Mouse (Mus musculus): ENCODE measurements at regions not wholly inside any gene's neighbourhood (a gene's known extent, or its start where the extent isn't known, plus 50 kb on each side); places are given as distances from the start of the nearest gene placed in this dataset.

GRCm38 (mm10) chr13:11375452-11375851 lies 731.3 kb downstream of the Ryr2 start:
- Histone ChIP-seq H3K27me3 (ENCODE audit: control insufficient read depth, insufficient read depth, low read length) (no peaks in the 10 kb centered on the region), H3K4me1 (ENCODE audit: control insufficient read depth, insufficient read depth, low read length) (no peaks in the 10 kb centered on the region), H3K36me3 (ENCODE audit: control insufficient read depth, insufficient read depth, low read length) (no peaks in the 10 kb centered on the region), H3K9me3 (replicated peaks; ENCODE audit: control insufficient read depth, low read length) (no peaks in the 10 kb centered on the region), H3K4me3 (ENCODE audit: low read depth, low read length) (no peak overlapping the region), H3K27ac (ENCODE audit: low read depth, low read length) (no peak overlapping the region), H3K4me2 (no peak overlapping the region), H3K9ac (ENCODE audit: low read depth, low read length) (no peak overlapping the region)
- ATAC-seq (replicated peaks; ENCODE audit: insufficient number of reproducible peaks, low FRiP score, low TSS enrichment) = no peak

GRCm38 (mm10) chr13:11369456-11369855 lies 737.3 kb downstream of the Ryr2 start:
- 30% methylated on average over 1 of the region's 1 CpGs for WGBS (ENCODE audit: insufficient replicate concordance)
- H3K27ac ChIP-seq (ENCODE audit: low read depth, low read length) = no peak overlapping the region
- no peak overlapping the region for H3K9ac ChIP-seq (ENCODE audit: low read depth, low read length)
- H3K4me3 ChIP-seq (ENCODE audit: low read depth, low read length) = no peak overlapping the region
- no peaks in the 10 kb centered on the region for H3K4me1 ChIP-seq (ENCODE audit: control insufficient read depth, insufficient read depth, low read length)
- no peaks in the 10 kb centered on the region for H3K36me3 ChIP-seq (ENCODE audit: control insufficient read depth, insufficient read depth, low read length)
- no peaks in the 10 kb centered on the region for H3K27me3 ChIP-seq (ENCODE audit: control insufficient read depth, insufficient read depth, low read length)
- ATAC-seq (replicated peaks; ENCODE audit: insufficient number of reproducible peaks, low FRiP score, low TSS enrichment) = no peak
- H3K9me3 ChIP-seq (replicated peaks; ENCODE audit: control insufficient read depth, low read length) = no peaks in the 10 kb centered on the region
- H3K4me2 ChIP-seq = no peak overlapping the region

- H3K4me3 ChIP-seq (ENCODE audit: low read depth, low read length) = no peak overlapping the region
- no peak for ATAC-seq (replicated peaks; ENCODE audit: insufficient number of reproducible peaks, low FRiP score, low TSS enrichment)
- H3K4me2 ChIP-seq = no peak overlapping the region
- H3K9ac ChIP-seq (ENCODE audit: low read depth, low read length) = no peak overlapping the region
- no peaks in the 10 kb centered on the region for H3K27me3 ChIP-seq (ENCODE audit: control insufficient read depth, insufficient read depth, low read length)
- H3K27ac ChIP-seq (ENCODE audit: low read depth, low read length) = no peak overlapping the region
- no peaks in the 10 kb centered on the region for H3K36me3 ChIP-seq (ENCODE audit: control insufficient read depth, insufficient read depth, low read length)
- H3K9me3 ChIP-seq (replicated peaks; ENCODE audit: control insufficient read depth, low read length) = no peaks in the 10 kb centered on the region
- H3K4me1 ChIP-seq (ENCODE audit: control insufficient read depth, insufficient read depth, low read length) = no peaks in the 10 kb centered on the region
- 72% methylated on average over 3 of the region's 3 CpGs for WGBS (ENCODE audit: insufficient replicate concordance)
These were observed 743.9 kb downstream of the Ryr2 start for GRCm38 (mm10) chr13:11362872-11363271.

DNA sequence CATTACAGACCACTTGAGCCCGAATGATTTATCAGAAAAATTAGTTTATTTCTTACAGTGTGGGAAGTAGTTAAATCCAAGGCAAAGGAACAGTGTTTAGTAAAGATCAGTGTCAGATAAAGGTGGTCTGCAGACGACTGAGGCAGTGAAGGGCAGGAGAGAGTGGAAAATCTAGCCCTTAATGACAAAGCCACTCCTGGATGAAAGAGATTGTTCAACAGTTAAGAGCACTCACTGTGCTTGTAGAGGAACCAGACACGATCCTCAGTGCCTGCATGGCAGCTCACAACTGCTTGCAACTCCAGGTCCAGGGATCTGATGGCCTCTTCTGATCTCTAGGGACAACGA lies 758.3 kb downstream of the Ryr2 start:
- H3K4me2 ChIP-seq = no peak overlapping the region
- H3K9me3 ChIP-seq (replicated peaks; ENCODE audit: control insufficient read depth, low read length) = no peaks in the 10 kb centered on the region
- 56% methylated on average over 4 of the region's 4 CpGs for WGBS (ENCODE audit: insufficient replicate concordance)
- no peak overlapping the region for H3K4me3 ChIP-seq (ENCODE audit: low read depth, low read length)
- no peak overlapping the region for H3K27ac ChIP-seq (ENCODE audit: low read depth, low read length)
- no peaks in the 10 kb centered on the region for H3K36me3 ChIP-seq (ENCODE audit: control insufficient read depth, insufficient read depth, low read length)
- no peak overlapping the region for H3K9ac ChIP-seq (ENCODE audit: low read depth, low read length)
- no peak for ATAC-seq (replicated peaks; ENCODE audit: insufficient number of reproducible peaks, low FRiP score, low TSS enrichment)
- H3K4me1 ChIP-seq (ENCODE audit: control insufficient read depth, insufficient read depth, low read length) = no peaks in the 10 kb centered on the region
- H3K27me3 ChIP-seq (ENCODE audit: control insufficient read depth, insufficient read depth, low read length) = no peaks in the 10 kb centered on the region

DNA sequence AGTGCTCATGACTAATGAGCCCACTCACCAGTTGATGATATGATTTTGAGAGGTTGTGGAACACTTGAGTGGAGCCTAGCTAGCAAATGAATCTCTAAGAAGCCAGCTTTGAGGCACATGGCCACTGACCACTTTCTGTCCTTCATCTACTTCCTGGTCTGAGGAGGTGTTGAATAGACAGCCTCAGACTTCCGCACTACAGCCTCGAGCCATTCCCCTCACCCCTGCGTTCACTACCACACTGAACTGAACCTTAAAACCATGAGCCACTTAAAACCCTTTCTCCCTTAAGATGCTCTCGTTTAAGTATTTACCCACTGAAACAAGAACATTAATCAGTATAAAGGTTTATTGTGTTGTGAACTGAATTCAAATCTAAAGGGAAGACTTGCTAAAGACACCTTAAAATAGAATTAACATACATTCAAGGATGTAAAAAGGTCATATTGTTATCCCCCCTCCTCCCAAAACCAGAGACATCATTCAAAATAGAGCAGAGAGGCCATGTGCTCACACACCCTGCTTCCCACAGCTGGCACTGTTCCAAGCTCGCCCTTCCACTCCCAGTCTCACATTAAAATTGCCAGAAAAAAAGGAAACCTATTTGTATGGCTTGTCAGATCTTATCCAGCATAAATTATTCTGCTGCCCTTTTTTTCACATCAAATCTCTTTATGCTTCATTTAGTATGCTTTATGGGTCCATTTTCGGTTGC lies 758.8 kb downstream of the Ryr2 start:
- ATAC-seq (replicated peaks; ENCODE audit: insufficient number of reproducible peaks, low FRiP score, low TSS enrichment) = no peak
- no peaks in the 10 kb centered on the region for H3K36me3 ChIP-seq (ENCODE audit: control insufficient read depth, insufficient read depth, low read length)
- H3K4me3 ChIP-seq (ENCODE audit: low read depth, low read length) = no peak overlapping the region
- no peaks in the 10 kb centered on the region for H3K27me3 ChIP-seq (ENCODE audit: control insufficient read depth, insufficient read depth, low read length)
- H3K27ac ChIP-seq (ENCODE audit: low read depth, low read length) = no peak overlapping the region
- H3K4me2 ChIP-seq = no peak overlapping the region
- no peaks in the 10 kb centered on the region for H3K9me3 ChIP-seq (replicated peaks; ENCODE audit: control insufficient read depth, low read length)
- WGBS (ENCODE audit: insufficient replicate concordance) = 66% methylated on average over 6 of the region's 6 CpGs
- no peaks in the 10 kb centered on the region for H3K4me1 ChIP-seq (ENCODE audit: control insufficient read depth, insufficient read depth, low read length)
- H3K9ac ChIP-seq (ENCODE audit: low read depth, low read length) = no peak overlapping the region

DNA sequence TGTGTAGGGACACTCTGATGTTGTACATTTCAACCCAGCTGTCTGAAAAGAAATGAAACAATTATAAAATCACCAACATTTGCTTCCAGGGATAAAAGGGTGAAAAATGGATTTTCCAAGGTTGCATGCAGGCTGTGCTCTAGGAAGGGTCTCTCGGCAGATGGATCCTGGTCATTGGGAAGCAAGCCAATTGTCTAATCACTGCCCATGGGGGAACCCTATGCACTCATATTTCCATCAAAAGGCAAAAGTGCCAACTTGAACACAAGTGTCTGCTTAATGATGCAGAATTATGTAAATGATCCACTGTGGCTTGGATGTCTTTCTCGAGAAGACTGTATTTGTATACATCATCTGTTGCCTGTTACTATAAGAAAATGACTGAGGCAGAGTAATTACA lies 762.2 kb downstream of the Ryr2 start:
- H3K9ac ChIP-seq (ENCODE audit: low read depth, low read length) = no peak overlapping the region
- H3K27me3 ChIP-seq (ENCODE audit: control insufficient read depth, insufficient read depth, low read length) = no peaks in the 10 kb centered on the region
- no peaks in the 10 kb centered on the region for H3K36me3 ChIP-seq (ENCODE audit: control insufficient read depth, insufficient read depth, low read length)
- no peak overlapping the region for H3K4me3 ChIP-seq (ENCODE audit: low read depth, low read length)
- no peak overlapping the region for H3K27ac ChIP-seq (ENCODE audit: low read depth, low read length)
- 85% methylated on average over 2 of the region's 2 CpGs for WGBS (ENCODE audit: insufficient replicate concordance)
- ATAC-seq (replicated peaks; ENCODE audit: insufficient number of reproducible peaks, low FRiP score, low TSS enrichment) = no peak
- no peak overlapping the region for H3K4me2 ChIP-seq
- no peaks in the 10 kb centered on the region for H3K9me3 ChIP-seq (replicated peaks; ENCODE audit: control insufficient read depth, low read length)
- H3K4me1 ChIP-seq (ENCODE audit: control insufficient read depth, insufficient read depth, low read length) = no peaks in the 10 kb centered on the region

DNA sequence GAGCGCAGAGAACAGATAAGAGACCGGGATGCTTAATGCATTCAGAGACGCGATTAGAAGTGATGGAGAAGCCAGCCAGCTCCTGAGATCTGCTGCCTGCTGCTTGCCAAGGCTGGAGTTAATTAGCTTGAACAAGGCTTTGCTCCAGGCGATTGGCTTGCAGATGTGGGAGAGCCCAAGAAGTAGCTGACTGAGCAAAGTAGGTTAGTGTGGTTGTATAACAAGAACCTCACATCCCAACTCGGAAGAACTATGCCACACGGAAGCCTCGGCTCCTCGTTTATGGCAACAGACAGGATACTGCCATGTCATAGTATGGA lies 768.5 kb downstream of the Ryr2 start:
- no peak overlapping the region for H3K4me2 ChIP-seq
- no peaks in the 10 kb centered on the region for H3K36me3 ChIP-seq (ENCODE audit: control insufficient read depth, insufficient read depth, low read length)
- H3K9ac ChIP-seq (ENCODE audit: low read depth, low read length) = no peak overlapping the region
- WGBS (ENCODE audit: insufficient replicate concordance) = 51% methylated on average over 9 of the region's 9 CpGs
- H3K9me3 ChIP-seq (replicated peaks; ENCODE audit: control insufficient read depth, low read length) = no peaks in the 10 kb centered on the region
- no peak overlapping the region for H3K27ac ChIP-seq (ENCODE audit: low read depth, low read length)
- H3K27me3 ChIP-seq (ENCODE audit: control insufficient read depth, insufficient read depth, low read length) = no peaks in the 10 kb centered on the region
- no peak overlapping the region for H3K4me3 ChIP-seq (ENCODE audit: low read depth, low read length)
- no peaks in the 10 kb centered on the region for H3K4me1 ChIP-seq (ENCODE audit: control insufficient read depth, insufficient read depth, low read length)
- ATAC-seq (replicated peaks; ENCODE audit: insufficient number of reproducible peaks, low FRiP score, low TSS enrichment) = no peak

DNA sequence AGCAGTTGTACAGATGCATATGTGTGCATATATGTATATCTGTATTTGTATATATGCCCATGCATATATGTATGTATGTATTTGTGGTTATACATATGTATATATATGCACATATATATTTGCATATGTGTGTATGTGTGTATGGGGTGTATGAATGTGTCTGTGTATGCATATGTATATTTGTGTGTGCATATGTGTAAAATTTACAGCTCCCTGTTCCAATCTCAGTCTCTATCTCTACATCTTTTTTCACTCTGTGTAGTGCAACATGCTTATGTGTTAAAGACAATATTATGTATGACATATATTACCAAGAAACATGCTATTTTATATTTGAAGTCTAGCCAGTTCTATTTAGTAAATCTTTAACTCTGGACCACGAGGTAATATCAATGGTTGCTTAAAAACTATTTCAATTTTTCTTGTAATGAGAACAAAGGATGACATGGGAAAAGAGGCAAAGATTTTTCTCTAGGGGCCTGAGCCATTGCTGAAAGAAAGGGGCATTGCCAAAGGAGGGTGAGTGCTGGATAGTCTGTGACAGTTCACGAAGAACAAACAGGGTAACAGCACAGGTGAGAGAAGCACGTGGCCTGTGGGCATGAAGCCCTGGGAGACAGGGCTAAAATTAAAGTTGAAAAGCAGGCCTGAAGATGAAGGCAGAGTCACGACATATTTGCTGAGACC lies 769.0 kb downstream of the Ryr2 start:
- 35% methylated on average over 4 of the region's 4 CpGs for WGBS (ENCODE audit: insufficient replicate concordance)
- Histone ChIP-seq H3K9me3 (replicated peaks; ENCODE audit: control insufficient read depth, low read length) (no peaks in the 10 kb centered on the region), H3K4me3 (ENCODE audit: low read depth, low read length) (no peak overlapping the region), H3K4me1 (ENCODE audit: control insufficient read depth, insufficient read depth, low read length) (no peaks in the 10 kb centered on the region), H3K36me3 (ENCODE audit: control insufficient read depth, insufficient read depth, low read length) (no peaks in the 10 kb centered on the region), H3K4me2 (no peak overlapping the region), H3K9ac (ENCODE audit: low read depth, low read length) (no peak overlapping the region), H3K27ac (ENCODE audit: low read depth, low read length) (no peak overlapping the region), H3K27me3 (ENCODE audit: control insufficient read depth, insufficient read depth, low read length) (no peaks in the 10 kb centered on the region)
- ATAC-seq (replicated peaks; ENCODE audit: insufficient number of reproducible peaks, low FRiP score, low TSS enrichment) = no peak

GRCm38 (mm10) chr13:11336958-11337357 lies 769.8 kb downstream of the Ryr2 start:
- H3K27ac ChIP-seq (ENCODE audit: low read depth, low read length) = no peak overlapping the region
- no peaks in the 10 kb centered on the region for H3K36me3 ChIP-seq (ENCODE audit: control insufficient read depth, insufficient read depth, low read length)
- no peaks in the 10 kb centered on the region for H3K9me3 ChIP-seq (replicated peaks; ENCODE audit: control insufficient read depth, low read length)
- ATAC-seq (replicated peaks; ENCODE audit: insufficient number of reproducible peaks, low FRiP score, low TSS enrichment) = no peak
- H3K4me2 ChIP-seq = no peak overlapping the region
- WGBS (ENCODE audit: insufficient replicate concordance) = 56% methylated on average over 3 of the region's 3 CpGs
- H3K27me3 ChIP-seq (ENCODE audit: control insufficient read depth, insufficient read depth, low read length) = no peaks in the 10 kb centered on the region
- H3K4me3 ChIP-seq (ENCODE audit: low read depth, low read length) = no peak overlapping the region
- H3K4me1 ChIP-seq (ENCODE audit: control insufficient read depth, insufficient read depth, low read length) = no peaks in the 10 kb centered on the region
- H3K9ac ChIP-seq (ENCODE audit: low read depth, low read length) = no peak overlapping the region
